Mouse (Mus musculus) embryo, embryonic 10 days (tissue): ENCODE measurements around the gene Gm26620.

ENCODE experiments used
- DNase-seq: peaks from one replicate; pipeline ENCODE4 v3.0.0-alpha.2; 2015; ENCODE audit warnings: low spot score

Gm26620 gene

DNA sequence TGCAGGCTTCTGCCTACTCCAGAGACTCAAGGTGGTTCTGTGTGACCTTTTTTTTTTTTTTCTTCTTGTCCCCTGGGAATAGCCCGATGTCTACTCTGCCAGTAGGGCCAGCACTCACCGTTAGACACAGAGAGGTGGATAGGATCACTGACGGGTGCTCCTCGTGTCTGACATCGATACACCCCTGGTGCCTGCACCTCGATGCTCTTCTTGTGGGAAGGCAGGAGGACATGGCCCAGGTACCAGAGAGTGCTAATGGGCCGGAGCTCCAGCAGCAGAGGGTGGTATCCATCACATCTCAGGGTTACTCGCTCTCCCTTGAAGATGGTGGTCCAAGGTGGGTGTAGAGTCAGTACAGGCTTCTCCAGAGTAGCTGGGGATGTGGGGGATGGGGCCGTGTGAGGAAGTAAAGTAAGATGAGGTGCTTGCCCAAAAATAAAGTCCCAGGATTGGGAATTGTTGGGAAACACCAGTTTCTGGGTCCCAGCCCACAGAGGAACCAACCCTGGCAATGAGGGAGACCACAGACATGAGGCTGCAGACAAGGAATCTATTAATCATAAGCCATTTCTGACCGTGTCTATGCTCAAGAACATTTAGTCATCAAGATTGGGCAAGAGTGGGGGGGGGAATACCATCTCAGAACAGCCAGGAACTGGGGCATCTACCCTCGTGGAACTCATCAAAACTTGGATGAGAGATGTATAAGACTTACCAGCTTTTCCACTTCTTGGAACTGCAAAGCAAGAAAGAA is 27.2 kb downstream of the Gm26620 start:
- no peak for DNase-seq

DNA sequence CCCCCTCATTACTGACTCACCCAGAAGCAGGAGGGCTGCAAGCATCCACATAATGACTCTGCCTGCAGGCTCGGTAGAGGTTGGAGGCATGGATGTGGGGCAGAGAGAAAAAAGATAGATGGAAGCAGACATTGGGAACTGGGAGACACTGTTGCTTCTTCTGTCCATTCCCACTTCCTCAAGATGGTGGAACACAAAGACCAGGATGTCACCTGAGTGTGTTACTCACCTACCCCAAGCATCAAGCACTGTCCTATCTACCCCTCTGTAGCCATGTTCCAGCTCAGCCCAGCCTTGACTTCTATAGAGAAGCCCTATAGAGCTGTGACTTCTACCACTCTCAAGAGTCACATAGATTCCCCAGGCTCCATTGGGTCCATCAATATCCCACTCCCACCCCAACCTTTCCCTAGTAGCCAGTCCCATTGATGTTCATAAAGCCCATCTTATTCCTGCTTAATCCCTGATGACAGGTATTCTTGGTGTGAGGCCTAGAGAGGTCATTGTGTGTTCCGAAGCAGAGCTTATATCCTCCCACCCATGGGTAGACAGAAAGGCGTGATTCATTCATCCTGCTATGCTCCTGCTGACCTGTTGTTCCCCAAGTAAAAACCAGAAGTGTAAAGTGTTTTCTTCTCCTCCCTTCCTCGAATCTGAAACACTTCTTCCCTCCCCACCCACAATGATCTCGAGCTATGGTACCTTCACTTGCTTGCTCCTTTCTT is 28.2 kb downstream of the Gm26620 start, which contains the start of gene Fcrlb:
TSS of gene Fcrlb (minus strand) at position 51 of the 725 bp plus-strand sequence.
- no peak for DNase-seq

DNA sequence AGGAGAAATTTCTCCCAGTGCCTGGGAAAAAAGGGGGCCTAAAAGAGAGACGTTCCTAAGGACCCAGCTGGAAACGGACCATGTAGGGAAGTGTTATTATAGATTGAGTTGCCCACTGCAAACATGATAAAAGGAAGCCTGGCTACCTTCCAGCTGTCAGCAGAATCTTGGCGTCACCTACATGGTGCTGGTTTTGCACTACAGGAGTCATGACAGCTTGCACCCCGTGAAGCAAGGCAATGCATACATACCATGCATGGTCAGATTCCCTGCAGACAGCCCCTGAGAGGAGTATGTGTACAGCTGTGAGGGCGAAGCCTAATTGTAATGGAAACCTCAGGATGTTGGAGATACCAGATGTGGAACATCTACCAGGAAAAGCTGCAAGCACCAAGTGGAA is 30.8 kb downstream of the Gm26620 start:
- DNase-seq: no peak

DNA sequence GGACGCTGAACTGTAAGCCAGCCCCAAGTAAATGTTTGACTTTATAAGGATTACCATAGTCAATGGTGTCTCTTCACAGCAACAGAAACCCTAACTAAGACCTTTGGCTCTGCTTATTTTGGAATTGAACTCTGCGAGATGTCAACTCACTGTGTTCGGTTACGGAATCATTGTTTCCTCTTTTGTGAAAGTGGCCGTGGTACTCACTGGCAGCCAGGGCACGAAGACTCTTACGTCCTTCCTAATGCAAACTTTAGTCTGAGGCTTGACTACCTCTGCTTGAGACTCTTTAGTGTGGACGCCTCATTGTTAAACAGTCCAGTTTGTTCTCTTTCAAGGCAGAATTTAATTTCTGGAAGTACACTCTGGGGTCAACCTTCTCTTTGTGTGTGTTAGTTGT is 34.4 kb downstream of the Gm26620 start:
- DNase-seq: no peak

DNA sequence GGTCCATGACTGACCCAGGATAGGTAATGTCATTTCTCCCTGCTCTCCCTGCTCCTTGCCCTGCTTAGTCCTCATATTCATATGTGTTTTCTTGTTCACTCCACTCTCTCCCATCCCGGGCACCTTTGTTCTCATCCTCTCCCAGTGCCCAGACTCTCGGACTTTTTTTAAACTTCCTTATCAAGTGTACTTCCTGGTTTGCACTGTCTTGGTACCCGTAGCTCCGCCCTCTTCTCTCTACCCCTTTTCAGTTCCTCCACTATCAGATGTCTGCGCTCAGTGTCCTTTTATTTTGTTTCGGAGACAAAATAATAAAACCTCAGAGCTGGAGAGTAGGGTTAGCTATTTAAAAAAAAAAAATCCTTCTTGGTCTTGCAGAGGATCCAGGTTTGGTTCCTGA is 39.6 kb downstream of the Gm26620 start:
- DNase-seq: no peak

DNA sequence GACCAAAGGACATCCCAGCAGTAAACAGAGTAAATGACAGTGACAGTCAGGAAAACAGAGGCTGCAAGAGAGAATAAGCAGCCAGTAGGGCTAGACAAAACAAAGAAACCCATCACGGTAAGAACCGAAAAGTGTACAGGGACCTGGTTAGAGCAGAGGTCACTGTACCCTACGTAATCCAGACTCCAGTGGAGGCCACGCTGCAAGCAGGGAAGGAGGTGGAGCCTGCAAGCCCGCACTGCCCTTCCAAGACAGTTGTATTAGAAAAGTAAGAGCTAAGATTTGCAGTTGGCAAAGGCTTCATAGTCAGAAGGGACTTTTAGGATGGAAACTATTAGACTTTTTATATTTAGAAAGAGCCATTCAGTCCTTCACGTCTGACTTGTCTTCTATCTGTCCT is 42.1 kb downstream of the Gm26620 start:
- DNase-seq: no peak

DNA sequence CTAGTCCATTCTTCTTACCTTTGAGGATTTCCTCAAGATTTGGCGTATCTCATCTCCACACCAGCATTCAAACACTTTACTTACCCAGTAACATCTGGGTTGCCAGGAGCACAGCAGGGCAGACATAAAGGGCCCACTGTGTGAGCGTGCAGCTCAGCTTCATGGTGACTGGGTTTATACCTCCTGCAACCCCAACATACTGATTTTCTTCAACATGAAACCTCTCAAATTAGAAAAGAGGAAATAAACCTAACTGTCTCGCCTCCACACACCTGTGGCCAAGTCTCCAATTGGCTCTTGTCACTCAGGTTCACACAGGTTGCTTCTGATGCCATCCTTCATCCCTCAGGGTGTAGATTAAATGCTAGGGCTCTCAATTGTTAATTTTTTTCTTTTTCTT is 42.5 kb downstream of the Gm26620 start, which contains the start of gene Fcrla:
TSS of gene Fcrla (minus strand) at position 206 of the 400 bp plus-strand sequence.
- DNase-seq: no peak

DNA sequence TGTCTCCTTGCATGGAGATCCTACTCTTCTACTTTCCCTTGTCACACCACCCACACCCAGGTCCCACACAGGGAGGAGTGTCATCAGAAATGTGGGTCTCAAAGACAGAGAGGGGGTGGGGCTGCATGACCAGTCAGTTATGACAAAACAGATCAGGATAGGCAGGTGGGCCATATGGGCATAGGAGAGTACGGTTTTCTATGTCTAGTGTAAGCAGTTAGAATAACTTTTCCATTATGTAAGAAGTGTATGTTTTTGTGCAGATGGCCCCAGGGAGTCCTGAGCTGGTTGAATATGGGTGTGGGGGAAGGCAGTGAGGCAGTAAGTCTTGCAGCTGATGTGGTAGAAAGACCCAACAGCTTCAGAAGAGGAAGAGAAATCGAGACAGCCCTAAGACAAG is 43.6 kb downstream of the Gm26620 start:
- no peak for DNase-seq

DNA sequence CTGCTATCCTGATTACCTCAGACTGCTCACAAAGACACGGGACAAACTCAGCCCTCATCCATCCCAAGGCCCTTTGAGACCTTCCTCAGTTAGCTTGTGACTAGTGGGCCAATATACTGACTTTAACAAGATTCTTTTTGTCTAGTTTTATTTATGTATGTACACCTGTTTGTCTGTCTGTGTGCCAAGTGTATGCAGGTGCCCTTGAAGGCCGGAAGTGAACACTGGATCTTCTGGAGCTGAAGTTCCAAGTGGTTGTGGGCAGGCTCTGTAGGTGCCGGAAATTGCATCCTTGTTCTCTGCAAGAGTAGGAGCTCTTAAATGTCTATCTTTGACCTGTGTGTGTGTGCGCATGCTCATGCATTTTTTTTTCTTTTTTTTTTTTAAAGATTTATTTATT is 44.4 kb downstream of the Gm26620 start:
- DNase-seq: no peak

DNA sequence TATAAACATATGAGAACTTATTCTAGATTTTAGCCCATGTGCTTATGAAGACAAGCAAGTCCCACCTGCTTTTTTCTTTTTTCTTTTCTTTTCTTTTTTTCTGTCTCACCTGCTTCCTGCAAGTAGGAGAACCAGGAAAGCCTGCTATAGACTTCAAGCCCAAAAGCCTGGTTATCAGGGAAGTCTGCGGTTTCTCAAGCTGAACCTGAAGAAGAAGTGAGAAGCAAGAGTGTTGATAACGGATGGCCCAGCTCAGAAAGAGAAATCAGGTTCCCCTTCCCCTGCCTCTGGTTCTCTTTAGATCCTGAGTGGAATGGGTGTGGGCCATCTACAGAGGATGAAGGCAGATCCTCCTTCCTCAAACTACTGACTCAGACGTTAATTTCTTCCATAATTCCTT is 47.2 kb downstream of the Gm26620 start:
- DNase-seq: no peak

DNA sequence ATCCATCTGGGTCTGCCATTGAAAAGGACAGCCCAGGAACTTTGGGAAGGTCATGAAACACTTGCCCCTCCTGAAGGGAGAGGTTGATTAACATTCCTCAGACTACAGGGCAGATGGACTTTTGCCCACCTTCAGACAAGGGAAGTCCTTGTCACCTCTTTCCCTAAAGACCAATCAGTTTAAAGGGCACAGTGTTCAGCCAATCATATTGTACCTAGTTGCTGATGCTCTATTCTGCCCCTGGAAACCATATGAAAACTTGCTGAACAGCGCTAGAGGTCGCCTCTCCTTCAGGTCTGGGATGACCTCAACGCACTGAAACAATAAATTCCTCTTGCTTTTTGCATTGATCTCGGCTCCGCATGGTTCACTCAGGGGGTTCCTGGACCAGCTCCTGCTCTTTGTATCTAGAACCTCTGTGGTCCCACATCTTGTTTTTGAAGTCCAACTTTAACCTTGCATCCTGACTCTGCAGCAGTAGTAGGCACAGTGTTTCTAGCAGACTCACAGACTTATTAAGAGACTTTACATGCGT is 48.6 kb downstream of the Gm26620 start:
- DNase-seq: no peak

DNA sequence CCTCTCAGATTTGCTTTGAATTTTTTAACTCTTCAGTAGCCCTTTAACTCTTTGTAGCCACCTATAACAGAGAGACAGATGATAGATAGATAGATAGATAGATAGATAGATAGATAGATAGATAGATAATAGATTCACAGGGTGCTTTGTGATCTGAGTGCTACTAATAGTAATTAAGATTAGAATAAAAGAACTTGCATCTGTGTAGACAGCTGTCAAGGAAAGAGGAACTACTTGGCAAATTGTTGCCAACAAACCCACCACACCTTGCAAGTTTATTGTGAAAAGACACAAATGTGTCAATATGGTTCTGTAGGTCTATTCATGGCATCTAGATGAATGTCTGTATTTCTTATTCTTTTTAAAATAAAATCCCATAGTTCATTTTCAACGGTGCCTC is 49.1 kb downstream of the Gm26620 start:
- no peak for DNase-seq

DNA sequence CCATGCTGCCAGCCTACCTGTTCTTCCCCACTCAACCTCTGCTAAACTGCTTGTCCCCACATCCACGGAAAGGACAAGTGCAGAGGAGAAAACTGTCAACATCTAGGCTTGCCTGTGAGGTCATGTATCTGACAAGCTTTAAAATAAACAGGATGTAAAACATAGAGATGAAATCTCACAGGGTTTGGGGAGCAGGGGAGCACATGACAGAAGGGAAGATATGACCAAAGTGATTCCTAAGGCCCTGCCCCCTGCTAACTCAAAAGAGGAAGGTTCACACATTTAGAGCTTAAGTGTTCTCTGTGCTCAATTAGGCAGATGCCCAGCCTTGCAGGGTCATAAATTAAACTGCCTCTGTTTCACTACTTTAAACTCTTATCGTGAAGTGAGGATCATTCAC is 49.5 kb downstream of the Gm26620 start:
- DNase-seq: no peak
